Mouse (Mus musculus): Measurements from ENCODE around the gene Ttc28.
"Not testable (repeated sequence)": the region's sequence is repeated elsewhere in the genome, so short reads cannot be mapped to it uniquely, and the experiment has no call there.

The Ttc28 gene

GRCm38 (mm10) chr5:111237176-111237636 lies 357.6 kb downstream of the Ttc28 start:
- DNase-seq (ENCODE audit: low spot score in 2 of 2): no peak

- DNase-seq (ENCODE audit: low spot score in 2 of 2): peak; percentile 71 to 81
These were observed 359.6 kb downstream of the Ttc28 start for GRCm38 (mm10) chr5:111239223-111239622.

GRCm38 (mm10) chr5:111243447-111244040 lies 363.9 kb downstream of the Ttc28 start:
- no peak for DNase-seq (ENCODE audit: low spot score in 2 of 2)

- DNase-seq (ENCODE audit: low spot score in 2 of 2): no peak
These were observed 364.5 kb downstream of the Ttc28 start for GRCm38 (mm10) chr5:111244061-111244460.

- DNase-seq (ENCODE audit: low spot score in 2 of 2): no peak
These were observed 368.1 kb downstream of the Ttc28 start for GRCm38 (mm10) chr5:111247571-111248265.

GRCm38 (mm10) chr5:111252147-111252546 lies 372.5 kb downstream of the Ttc28 start:
- DNase-seq (ENCODE audit: low spot score in 2 of 2): no peak

- no peak for DNase-seq (ENCODE audit: low spot score in 2 of 2)
These were observed 374.8 kb downstream of the Ttc28 start for GRCm38 (mm10) chr5:111254362-111254761.

GRCm38 (mm10) chr5:111254781-111255180 lies 375.2 kb downstream of the Ttc28 start:
- DNase-seq (ENCODE audit: low spot score in 2 of 2): no peak

GRCm38 (mm10) chr5:111256181-111256580 lies 376.6 kb downstream of the Ttc28 start:
- no peak for DNase-seq (ENCODE audit: low spot score in 2 of 2)

GRCm38 (mm10) chr5:111257127-111257526 lies 377.5 kb downstream of the Ttc28 start:
- no peak for DNase-seq (ENCODE audit: low spot score in 2 of 2)

GRCm38 (mm10) chr5:111261162-111261561 lies 381.6 kb downstream of the Ttc28 start:
- DNase-seq (ENCODE audit: low spot score in 2 of 2): not testable (repeated sequence)

- no peak for DNase-seq (ENCODE audit: low spot score in 2 of 2)
These were observed 382.4 kb downstream of the Ttc28 start for GRCm38 (mm10) chr5:111261733-111262573.

- no peak for DNase-seq (ENCODE audit: low spot score in 2 of 2)
These were observed 383.1 kb downstream of the Ttc28 start for GRCm38 (mm10) chr5:111262574-111263239.

GRCm38 (mm10) chr5:111263370-111263769 lies 383.8 kb downstream of the Ttc28 start:
- no peak for DNase-seq (ENCODE audit: low spot score in 2 of 2)

- no peak for DNase-seq (ENCODE audit: low spot score in 2 of 2)
These were observed 384.9 kb downstream of the Ttc28 start for GRCm38 (mm10) chr5:111264488-111264887.

- no peak for DNase-seq (ENCODE audit: low spot score in 2 of 2)
These were observed 387.1 kb downstream of the Ttc28 start for GRCm38 (mm10) chr5:111266658-111267057.

- DNase-seq (ENCODE audit: low spot score in 2 of 2): no peak
These were observed 387.5 kb downstream of the Ttc28 start for GRCm38 (mm10) chr5:111267100-111267499.

- DNase-seq (ENCODE audit: low spot score in 2 of 2): no peak
These were observed 389.2 kb downstream of the Ttc28 start for GRCm38 (mm10) chr5:111268852-111269251.

- DNase-seq (ENCODE audit: low spot score in 2 of 2): peak; percentile 66 to 88
These were observed 390.1 kb downstream of the Ttc28 start for GRCm38 (mm10) chr5:111269613-111270205.

GRCm38 (mm10) chr5:111270246-111271002 lies 390.8 kb downstream of the Ttc28 start:
- DNase-seq (ENCODE audit: low spot score in 2 of 2): no peak

- peak; percentile 66 to 88 for DNase-seq (ENCODE audit: low spot score in 2 of 2)
These were observed 394.0 kb downstream of the Ttc28 start for GRCm38 (mm10) chr5:111273589-111273988.
